Mouse (Mus musculus) kidney, adult 18-20 months (tissue): ENCODE data around the gene Sumo3.

Source experiments
- DNase-seq: peaks from one replicate; pipeline ENCODE4 v3.0.0; 2021

The Sumo3 gene

DNA sequence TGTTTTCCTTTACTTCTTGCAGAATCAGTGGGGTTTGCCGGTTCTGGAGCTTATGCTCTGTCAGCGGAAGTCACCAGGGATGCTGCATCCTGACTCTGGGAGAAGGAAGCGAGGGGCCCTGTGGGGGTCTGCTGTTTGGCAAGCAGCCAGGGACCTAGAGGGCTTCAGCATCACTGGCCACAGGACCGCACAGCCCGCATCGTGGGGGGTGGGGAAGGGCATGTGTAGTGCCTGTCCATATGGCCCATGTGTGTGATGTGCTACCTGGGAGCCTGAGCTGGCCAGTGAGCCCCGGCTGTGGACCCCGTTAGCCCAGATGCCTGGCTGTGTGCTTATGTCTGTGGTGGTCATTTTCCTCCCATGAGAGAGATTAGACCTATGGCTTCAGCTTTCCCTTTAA, 16.1 kb upstream of the Sumo3 start:
- no peak for DNase-seq

DNA sequence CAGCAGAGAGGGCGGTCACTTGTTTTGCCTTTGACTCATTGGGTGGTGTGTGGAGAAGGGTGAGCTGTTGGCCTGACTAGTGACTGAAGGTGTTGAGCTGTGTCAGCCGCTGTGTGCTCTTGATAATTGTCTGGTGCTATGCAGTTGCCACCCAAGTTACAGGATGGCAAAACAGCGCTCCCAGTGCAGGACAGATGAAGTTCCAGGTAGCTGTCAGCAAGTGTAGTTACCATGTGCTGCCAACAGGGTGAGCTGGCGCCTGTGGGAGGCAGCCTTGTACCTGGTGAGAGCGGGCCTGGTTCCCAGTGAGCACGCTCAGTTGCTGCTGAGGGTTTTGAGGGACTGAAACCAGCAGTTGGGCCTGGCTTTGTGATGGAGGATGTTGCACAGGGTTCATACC, 15.1 kb upstream of the Sumo3 start:
- peak; percentile 71 for DNase-seq

DNA sequence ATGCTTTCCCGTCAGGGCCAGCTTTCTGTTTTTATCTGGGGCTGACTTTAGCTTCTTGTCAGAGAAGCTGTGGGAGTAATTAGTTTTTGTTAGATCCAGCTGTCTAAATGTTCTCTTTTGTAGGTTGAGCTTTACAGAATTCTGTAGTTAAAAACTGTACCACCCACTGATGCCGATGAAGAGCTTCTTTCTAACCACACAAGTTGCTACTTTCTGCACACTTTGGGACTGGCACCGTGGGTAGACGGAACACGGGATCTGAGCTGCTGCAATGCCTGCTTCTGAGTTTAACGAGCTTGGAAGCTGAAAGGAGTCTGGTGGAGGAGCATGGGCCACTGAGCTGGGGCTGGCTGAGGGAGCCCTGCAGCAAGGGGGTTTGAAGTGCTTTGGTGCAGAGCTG, 14.4 kb upstream of the Sumo3 start:
- no peak for DNase-seq

- DNase-seq, result no peak
These were observed 9.8 kb upstream of the Sumo3 start for GRCm38 (mm10) chr10:77596060-77596459.

GRCm38 (mm10) chr10:77603021-77603420, 2.9 kb upstream of the Sumo3 start:
- no peak for DNase-seq

- no peak for DNase-seq
These were observed 1.8 kb upstream of the Sumo3 start for GRCm38 (mm10) chr10:77604111-77604510.

GRCm38 (mm10) chr10:77604958-77605357, 939 bp upstream of the Sumo3 start:
- DNase-seq, result peak; percentile 33

DNA sequence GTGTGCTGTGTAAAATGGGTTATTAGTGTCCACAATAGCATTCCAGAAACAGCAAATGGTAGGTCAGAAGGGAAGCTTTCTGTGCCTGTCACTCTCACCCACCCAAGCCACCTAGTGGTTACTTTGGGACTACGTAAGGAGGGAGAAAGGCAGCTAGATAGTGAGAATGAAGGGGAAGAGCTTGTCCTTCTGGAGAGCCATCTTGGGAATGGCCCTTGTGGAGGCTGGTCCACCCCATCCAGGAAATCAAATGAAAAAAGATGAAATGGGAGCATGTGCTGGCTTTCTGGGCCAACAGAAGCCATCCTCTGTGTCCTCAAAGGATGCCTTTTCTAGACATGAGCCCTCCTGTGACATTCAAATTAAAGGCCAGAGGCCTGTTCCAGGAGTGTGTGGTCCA, 529 bp upstream of the Sumo3 start:
- no peak for DNase-seq

GRCm38 (mm10) chr10:77606855-77607254, 958 bp downstream of the Sumo3 start:
- no peak for DNase-seq

DNA sequence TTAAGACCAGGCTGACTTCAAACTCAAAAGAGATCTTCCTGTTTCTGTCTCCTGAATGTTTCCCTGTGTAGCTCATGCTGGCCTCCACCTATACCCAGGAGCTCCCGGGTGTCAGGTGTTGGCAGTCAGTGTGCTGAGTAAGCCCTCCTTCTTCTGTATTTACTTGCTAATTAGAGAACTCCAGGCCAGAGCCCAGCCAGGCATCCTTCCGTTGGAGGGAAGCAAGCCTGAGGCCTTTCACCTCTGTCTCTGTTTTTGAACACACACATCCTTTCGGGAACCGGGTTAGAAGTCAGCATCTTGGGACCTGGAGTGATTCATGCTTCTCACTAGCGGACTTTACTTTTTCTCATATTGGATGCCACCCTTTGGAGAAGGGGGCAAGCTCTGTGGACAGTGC, 1.5 kb downstream of the Sumo3 start:
- no peak for DNase-seq

DNA sequence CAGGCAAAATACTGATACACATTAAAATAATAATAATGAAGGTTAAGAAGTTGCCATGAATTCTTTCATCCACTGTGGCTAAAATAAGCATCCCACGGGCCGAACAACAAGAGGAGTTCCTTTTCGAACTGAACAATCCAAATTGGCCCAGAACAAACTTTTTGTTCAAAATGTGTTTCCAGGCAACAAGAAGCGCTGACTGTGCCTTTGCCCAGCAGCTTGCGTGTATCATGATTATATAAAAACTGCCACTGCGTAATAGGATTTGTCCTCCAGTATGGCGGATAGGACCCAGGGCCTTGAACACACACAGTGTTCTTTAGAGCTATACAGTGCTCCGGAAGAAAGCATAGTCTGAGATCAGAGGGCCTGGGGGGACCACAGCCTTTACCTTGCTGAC, 2.7 kb downstream of the Sumo3 start:
- DNase-seq, result no peak

DNA sequence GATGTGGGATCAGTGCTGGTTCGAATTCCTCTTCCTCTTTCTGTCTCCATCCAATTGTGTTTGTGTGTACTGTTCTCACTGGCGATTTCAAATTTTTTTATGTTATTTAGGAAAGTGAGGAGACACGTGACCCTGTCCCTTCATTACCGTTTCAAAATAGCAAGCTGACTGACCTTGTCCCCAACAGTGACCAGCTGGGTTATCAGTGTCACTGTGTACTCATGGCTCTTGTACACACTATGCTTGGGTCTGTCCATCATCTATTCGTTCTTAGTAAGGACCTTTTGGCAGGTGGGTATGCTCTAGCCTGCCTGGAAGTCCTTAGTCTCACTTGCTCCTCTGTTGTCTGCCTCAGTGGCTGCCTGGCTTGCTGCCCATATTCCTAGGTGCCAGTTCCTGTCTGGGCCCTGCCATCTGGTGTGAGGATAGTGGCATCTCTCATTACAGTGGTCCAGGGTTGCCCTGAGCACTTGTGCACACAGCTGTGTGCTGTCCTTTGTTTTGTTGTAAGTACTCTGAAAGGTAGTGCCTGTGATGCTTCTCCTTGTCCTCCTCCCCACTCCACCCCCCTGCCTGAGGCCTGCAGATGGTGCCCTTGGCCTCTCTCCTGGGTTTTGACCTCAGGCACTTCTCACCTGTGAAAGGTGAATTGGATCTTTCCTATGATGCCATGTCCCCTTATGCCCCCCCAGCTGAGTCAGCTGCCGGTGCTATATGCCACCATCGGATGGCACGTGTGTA, 4.5 kb downstream of the Sumo3 start:
- DNase-seq, result no peak

- peak; percentile 81 for DNase-seq
These were observed 7.5 kb downstream of the Sumo3 start for GRCm38 (mm10) chr10:77613409-77613808.

- no peak for DNase-seq
These were observed 9.8 kb downstream of the Sumo3 start for GRCm38 (mm10) chr10:77615647-77616046.

GRCm38 (mm10) chr10:77616166-77616565, 10.3 kb downstream of the Sumo3 start:
- no peak for DNase-seq

- no peak for DNase-seq
These were observed 11.0 kb downstream of the Sumo3 start for GRCm38 (mm10) chr10:77616926-77617325.

DNA sequence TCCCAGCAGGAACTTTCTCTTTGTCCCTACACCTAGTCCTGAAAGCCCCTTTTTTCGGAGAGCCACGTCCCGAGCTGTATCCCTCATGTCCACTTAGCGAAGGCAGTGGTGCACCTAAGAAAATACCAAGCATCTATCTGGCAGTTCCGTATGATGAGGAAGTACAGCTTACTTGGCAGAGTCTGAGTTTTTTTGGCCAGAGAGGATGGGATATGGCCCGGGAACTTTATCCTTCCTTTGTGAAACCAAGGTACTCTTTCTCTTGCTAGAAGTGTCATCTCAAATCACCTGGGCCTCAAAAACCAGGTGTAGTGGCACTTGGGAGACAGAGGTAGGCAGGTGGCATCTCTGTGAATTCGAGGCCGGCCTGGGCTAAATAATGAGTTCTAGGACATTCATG, 15.6 kb downstream of the Sumo3 start:
- no peak for DNase-seq

- peak; percentile 95 for DNase-seq
These were observed 16.4 kb downstream of the Sumo3 start, which contains the start of gene Ube2g2 for GRCm38 (mm10) chr10:77622055-77622988. Ube2g2 (plus strand) TSS chr10:77622275.

DNA sequence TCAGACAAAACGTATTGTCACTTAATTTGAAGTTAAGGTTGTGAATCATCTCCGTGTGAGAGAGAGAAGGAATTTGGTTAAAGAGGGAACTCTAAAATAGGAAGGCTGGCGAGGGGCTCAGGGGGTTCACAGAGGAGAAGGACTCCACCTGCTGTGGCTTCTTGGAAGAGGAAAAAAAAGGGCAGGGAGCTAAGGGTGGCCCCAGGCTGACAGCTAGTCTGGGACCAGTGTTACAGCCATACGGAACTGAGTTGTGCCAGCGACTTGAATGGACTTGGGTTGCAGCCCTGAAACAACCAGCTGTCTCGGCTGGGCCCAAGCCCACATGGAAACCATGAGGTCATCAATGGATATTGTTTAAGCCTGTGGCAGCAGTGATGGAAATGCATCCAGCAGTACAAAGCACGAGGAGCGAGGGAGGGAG, 17.2 kb downstream of the Sumo3 start:
- DNase-seq, result no peak

- no peak for DNase-seq
These were observed 17.9 kb downstream of the Sumo3 start for GRCm38 (mm10) chr10:77623639-77624400.

DNA sequence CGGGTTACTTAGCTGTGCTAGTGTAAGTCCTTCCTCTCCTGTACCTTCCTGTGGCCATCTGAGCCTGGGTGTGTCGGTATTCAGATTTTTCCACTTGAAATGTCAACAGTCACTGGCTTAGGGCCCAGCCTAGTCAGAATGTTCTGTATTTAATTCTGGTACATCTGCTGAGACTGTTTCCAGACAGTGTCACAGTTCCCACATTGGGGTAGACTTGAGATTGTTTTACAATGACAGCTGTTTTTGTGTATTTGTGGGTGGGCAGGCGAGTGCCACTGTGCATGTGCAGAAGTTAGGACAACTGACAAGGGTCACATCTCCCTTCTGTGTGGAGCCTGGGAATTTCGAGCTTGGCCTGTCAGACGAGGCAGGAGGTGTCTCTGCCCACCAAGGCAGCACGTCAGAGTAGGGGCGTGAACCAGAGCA, 18.7 kb downstream of the Sumo3 start:
- no peak for DNase-seq

DNA sequence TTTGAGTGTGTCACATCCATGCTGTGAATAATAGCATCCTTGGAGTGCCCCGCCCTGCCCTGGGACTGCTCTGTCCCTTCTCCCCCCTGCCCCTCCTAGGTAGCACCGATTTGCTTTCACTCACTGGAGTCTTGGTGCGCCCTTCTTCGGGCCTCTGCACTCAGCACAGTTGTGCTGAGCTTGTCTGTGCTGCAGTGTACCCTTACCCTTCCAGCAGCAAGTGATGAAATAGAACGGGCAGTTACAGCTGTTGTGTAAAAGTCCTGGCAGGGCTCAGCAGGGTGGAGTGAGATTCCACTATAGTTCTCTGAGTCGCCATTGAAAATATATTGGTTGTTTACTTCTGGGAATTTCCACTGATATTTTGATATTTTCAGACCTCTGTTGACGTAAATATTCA, 20.1 kb downstream of the Sumo3 start:
- DNase-seq, result no peak

DNA sequence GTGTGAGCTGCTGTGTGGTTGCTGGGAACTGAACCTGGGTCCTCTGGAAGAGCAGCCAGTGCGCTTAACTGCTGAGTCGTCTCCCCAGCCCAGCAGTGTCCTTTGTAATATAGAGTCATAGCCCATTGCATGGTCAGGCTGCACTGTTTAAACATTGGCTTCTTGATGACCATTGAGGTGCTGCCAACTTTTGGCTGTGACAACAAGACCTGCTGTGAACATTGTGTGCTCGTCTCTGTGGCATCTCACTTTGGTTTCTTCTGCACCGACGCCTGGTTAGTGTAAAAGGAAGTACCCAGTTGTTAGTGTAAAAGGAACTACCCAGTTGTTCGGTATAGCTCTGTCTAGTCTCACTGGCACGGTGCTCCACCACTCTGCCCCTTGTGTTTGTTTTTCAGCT, 20.7 kb downstream of the Sumo3 start:
- no peak for DNase-seq
